Mouse (Mus musculus) cerebellum, adult 2 months (tissue): ENCODE results near the gene Ap3m1. TPM values are rescaled to one million over a fixed set of nuclear protein-coding genes. Genes with fewer than 3 reads are reported as not detected.
"Not testable (repeated sequence)": the region's sequence is repeated elsewhere in the genome, so short reads cannot be mapped to it uniquely, and the experiment has no call there.

Experiments used
- DNase-seq, 2 experiments: peaks; one replicate each; pipeline ENCODE4 v3.0.0; 2021
- H3K27ac ChIP-seq: fragments of 200-500 bp; 2 replicates; pipeline ENCODE4 v1.5.1; 2012; ENCODE audit warnings: low read length, control low read depth, inconsistent platforms; ENCODE audit not compliant: insufficient read depth
- H3K27me3 ChIP-seq: fragments of 200-500 bp; 2 replicates; pipeline ENCODE4 v1.6.1; 2012; ENCODE audit warnings: inconsistent platforms, mild to moderate bottlenecking, low read length, moderate library complexity; ENCODE audit not compliant: control insufficient read depth, insufficient read depth
- H3K4me1 ChIP-seq: fragments of 200-500 bp; 2 replicates; pipeline ENCODE4 v1.6.1; 2011; ENCODE audit warnings: low read length; ENCODE audit not compliant: control insufficient read depth, insufficient read depth
- H3K4me3 ChIP-seq: fragments of 200-500 bp; replicated peaks from 2 replicates; pipeline ENCODE3; 2011; ENCODE audit warnings: mild to moderate bottlenecking, low read depth, low read length, control low read depth; ENCODE audit not compliant: insufficient read depth
- CTCF ChIP-seq: fragments of 200-500 bp; IDR thresholded peaks from 2 replicates; pipeline ENCODE4 v1.5.1; 2011; ENCODE audit warnings: low read depth, mild to moderate bottlenecking, control low read depth, low read length, moderate library complexity, borderline replicate concordance; ENCODE audit not compliant: insufficient read depth
- POLR2A ChIP-seq: fragments of 200-500 bp; IDR thresholded peaks from 2 replicates; pipeline ENCODE4 v1.6.1; 2011; ENCODE audit warnings: low read length, control low read depth, borderline replicate concordance; ENCODE audit not compliant: insufficient read depth
- WGBS: fragments of 180-500 bp; shearing (Covaris S2); methylation state at CpG from one replicate; pipeline ENCODE4 v1.1.7; 2018; 5-methylcytosine and 5-hydroxymethylcytosine counted together
- polyA plus RNA-seq: library from polyadenylated mRNA; depleted of rRNA; stranded (reverse); fragments of >200 nt; gene quantifications from 2 replicates; pipeline ENCODE4 v1.2.3, GENCODE M21; 2012; rRNA removed

Gene Ap3m1
- polyA plus RNA-seq, result 66.0 and 71.4 TPM in 2 replicates

- Histone ChIP-seq H3K4me3 (peak within 1 kb of the TSS; percentile 69), H3K4me1 (no peaks in the 10 kb centered on the region), H3K27ac (peak within 1 kb of the TSS; percentile 54), H3K27me3 (no peaks in the 10 kb centered on the region)
- DNase-seq, result peak; percentile 90 to 93
- WGBS, result under 1% methylated on average over 48 of the region's 48 CpGs
- TF ChIP-seq CTCF (no peak), POLR2A (peak; percentile 68; the same call in 1 of the 2 replicates)
Measured at GRCm38 (mm10) chr14:21052112-21052780, at the start of gene Ap3m1, which contains the start of gene Adk. Ap3m1 (minus strand) TSS chr14:21052508. Adk (plus strand) TSS chr14:21052574.

GRCm38 (mm10) chr14:21101562-21101961 is 49.3 kb upstream of the Ap3m1 start:
- Histone ChIP-seq H3K27ac (no peak overlapping the region), H3K4me3 (no peak overlapping the region), H3K4me1 (no peaks in the 10 kb centered on the region), H3K27me3 (no peaks in the 10 kb centered on the region)
- WGBS, result 43% methylated on average over 7 of the region's 7 CpGs
- peak in 1 of 2 experiments; percentile 12 for DNase-seq
- TF ChIP-seq CTCF (no peak), POLR2A (no peak)

GRCm38 (mm10) chr14:21100876-21101275 is 48.6 kb upstream of the Ap3m1 start:
- Histone ChIP-seq H3K4me3 (no peak overlapping the region), H3K27ac (no peak overlapping the region), H3K4me1 (no peaks in the 10 kb centered on the region), H3K27me3 (no peaks in the 10 kb centered on the region)
- DNase-seq, result no peak
- WGBS, result 82% methylated on average over 2 of the region's 2 CpGs
- no peak for TF ChIP-seq POLR2A

GRCm38 (mm10) chr14:21099371-21099770 is 47.1 kb upstream of the Ap3m1 start:
- TF ChIP-seq POLR2A (no peak), CTCF (no peak)
- DNase-seq, result no peak
- Histone ChIP-seq H3K27ac (no peak overlapping the region), H3K27me3 (no peaks in the 10 kb centered on the region), H3K4me1 (no peaks in the 10 kb centered on the region), H3K4me3 (no peak overlapping the region)
- WGBS, result 67% methylated on average over 7 of the region's 7 CpGs

- TF ChIP-seq POLR2A (no peak), CTCF (no peak)
- Histone ChIP-seq H3K27ac (no peak overlapping the region), H3K4me1 (no peaks in the 10 kb centered on the region), H3K4me3 (no peak overlapping the region), H3K27me3 (no peaks in the 10 kb centered on the region)
- DNase-seq, result no peak
- WGBS, result 95% methylated on average over 4 of the region's 4 CpGs
Measured at GRCm38 (mm10) chr14:21096689-21097088, 44.4 kb upstream of the Ap3m1 start.

GRCm38 (mm10) chr14:21096279-21096678 is 44.0 kb upstream of the Ap3m1 start:
- no peak overlapping the region for H3K27ac ChIP-seq
- H3K4me3 ChIP-seq, result no peak overlapping the region
- no peaks in the 10 kb centered on the region for H3K4me1 ChIP-seq
- H3K27me3 ChIP-seq, result no peaks in the 10 kb centered on the region
- TF ChIP-seq CTCF (no peak), POLR2A (no peak)
- DNase-seq, result no peak

GRCm38 (mm10) chr14:21094161-21094560 is 41.9 kb upstream of the Ap3m1 start:
- not testable (repeated sequence) for DNase-seq, H3K4me3 ChIP-seq, H3K27ac ChIP-seq, H3K4me1 ChIP-seq, H3K27me3 ChIP-seq

- no peaks in the 10 kb centered on the region for H3K4me1 ChIP-seq
- H3K27ac ChIP-seq, result no peak overlapping the region
- H3K27me3 ChIP-seq, result no peaks in the 10 kb centered on the region
- TF ChIP-seq POLR2A (no peak), CTCF (no peak)
- DNase-seq, result no peak
- WGBS, result 94% methylated on average over 3 of the region's 3 CpGs
- no peak overlapping the region for H3K4me3 ChIP-seq
Measured at GRCm38 (mm10) chr14:21090930-21091486, 38.7 kb upstream of the Ap3m1 start.
